Mouse (Mus musculus): ENCODE data around the gene Eif2d.

- TF ChIP-seq EP300 (IDR thresholded peaks at IDR 0.05; ENCODE audit: low read depth) (no peak), CTCF (IDR thresholded peaks at IDR 0.05; ENCODE audit: low read depth) (no peak)
These were observed 6.8 kb upstream of the Eif2d start for GRCm38 (mm10) chr1:131146181-131146614.

Data from liver, embryonic 14.5 days (tissue).